Mouse (Mus musculus) liver, embryonic 14.5 days (tissue): ENCODE data around the gene Tfap2e.

Source experiments
- CTCF ChIP-seq: IDR thresholded peaks from 2 replicates; pipeline ENCODE4 v1.5.1; 2016; ENCODE audit warnings: antibody characterized with exemption, low read depth, control low read depth
- EP300 ChIP-seq: IDR thresholded peaks from 2 replicates; pipeline ENCODE4 v1.6.1; 2016; ENCODE audit warnings: antibody characterized with exemption, low read depth

DNA sequence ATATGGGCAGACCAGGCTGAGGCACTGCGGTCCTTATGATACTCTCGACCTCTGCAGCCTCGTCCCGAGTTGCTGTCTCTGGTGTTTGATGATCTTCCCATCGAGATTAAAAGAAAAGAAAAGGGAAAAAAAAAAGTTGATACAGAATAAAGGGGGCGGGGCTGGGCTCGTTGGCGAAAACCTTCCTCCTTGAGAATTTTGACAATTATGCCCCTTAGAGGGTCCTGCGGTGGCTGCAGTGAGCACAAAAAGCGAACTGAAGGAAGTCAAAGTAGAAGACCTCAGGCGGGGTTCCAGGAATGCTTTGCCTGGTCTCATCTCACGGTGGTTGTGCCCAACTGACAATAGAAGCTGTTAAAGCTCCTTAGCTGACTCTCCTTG, 18.2 kb upstream of the Tfap2e start:
- TF ChIP-seq CTCF (no peak), EP300 (no peak)
